ENCODE assay signal across 7 mouse cellular contexts in the genomic region with DNA sequence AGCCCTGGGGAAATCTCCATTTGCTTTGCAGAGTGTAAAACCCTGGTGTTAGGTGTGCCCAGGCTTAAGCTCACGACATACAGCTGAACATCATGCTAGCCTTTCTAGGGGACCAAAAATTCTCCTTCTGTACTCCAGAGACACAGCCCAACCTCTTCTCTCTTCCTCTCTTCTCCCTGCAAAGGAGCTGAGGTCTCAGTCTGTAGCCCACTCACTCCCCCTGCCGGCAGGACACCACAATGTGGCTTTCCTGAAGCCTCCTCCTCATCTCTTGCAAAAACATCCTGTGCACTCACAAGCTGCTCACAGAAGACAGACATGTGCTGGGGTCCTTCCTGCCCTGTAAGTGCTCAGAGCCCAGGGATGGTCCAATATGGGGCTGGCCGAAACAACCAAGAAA. TPM values are rescaled to one million over a fixed set of nuclear protein-coding genes. Genes with fewer than 3 reads are reported as not detected.
DNase-seq lines count a peak whose midpoint lies in the region; ATAC-seq and TF ChIP-seq lines count a peak whose summit lies in the region.

No protein-coding gene starts in this region.

- H3K9ac ChIP-seq in forebrain, embryonic 16.5 days (replicated peaks; ENCODE audit: low read depth, low read length) = no peak overlapping the region
- H3K9ac ChIP-seq in hindbrain, embryonic 15.5 days = no peak overlapping the region

- no peaks in the 10 kb centered on the region for H3K4me1 ChIP-seq in forebrain, embryonic 16.5 days (replicated peaks; ENCODE audit: control insufficient read depth, insufficient read depth, low read length)
- no peaks in the 10 kb centered on the region for H3K4me1 ChIP-seq in hindbrain, embryonic 15.5 days (replicated peaks)

- peak; percentile 80 for TF ChIP-seq CTCF in left cerebral cortex, adult 2 months (IDR thresholded peaks at IDR 0.05)

- H3K9me3 ChIP-seq in forebrain, embryonic 16.5 days (ENCODE audit: control insufficient read depth, low read length) = no peaks in the 10 kb centered on the region
- H3K9me3 ChIP-seq in hindbrain, embryonic 15.5 days = no peaks in the 10 kb centered on the region

- no peak overlapping the region for H3K27ac ChIP-seq in forebrain, embryonic 16.5 days (ENCODE audit: low read length)
- no peak overlapping the region for H3K27ac ChIP-seq in hindbrain, embryonic 15.5 days (replicated peaks)
- H3K27ac ChIP-seq in left cerebral cortex, adult 2 months = no peak overlapping the region

- peak; percentile 70 for ATAC-seq in forebrain, embryonic 16.5 days
- peak; percentile 38; the same call in 1 of the 2 replicates for ATAC-seq in hindbrain, embryonic 15.5 days (ENCODE audit: low FRiP score, low read depth)

- H3K36me3 ChIP-seq in forebrain, embryonic 16.5 days (ENCODE audit: control insufficient read depth, insufficient read depth) = peaks cover 23% of the 10 kb centered on the region
- peaks cover 52% of the 10 kb centered on the region for H3K36me3 ChIP-seq in hindbrain, embryonic 15.5 days

- DNase-seq in R1 (ENCODE audit: low read depth, low spot score) = peak; percentile 71
- peak; percentile 57 for DNase-seq in cerebellum, adult 11 months
- peak; percentile 69 to 79 for DNase-seq in left cerebral cortex, adult 2 months (ENCODE audit: extremely low spot score in 1 of 2, low spot score in 2 of 2)
- peak; percentile 71 for DNase-seq in mesoderm, embryonic 11.5 days (ENCODE audit: low read depth, low spot score)
- peak; percentile 47 for DNase-seq in skeletal muscle tissue, adult 2 months (ENCODE audit: low read depth, low spot score)

- no peak overlapping the region for H3K4me2 ChIP-seq in forebrain, embryonic 16.5 days (ENCODE audit: low read length)
- no peak overlapping the region for H3K4me2 ChIP-seq in hindbrain, embryonic 15.5 days

- 35% methylated on average over 3 of the region's 3 CpGs for WGBS in forebrain, embryonic 16.5 days
- 36% methylated on average over 3 of the region's 3 CpGs for WGBS in hindbrain, embryonic 15.5 days

- H3K4me3 ChIP-seq in forebrain, embryonic 16.5 days (replicated peaks; ENCODE audit: low read length) = no peak overlapping the region
- no peak overlapping the region for H3K4me3 ChIP-seq in hindbrain, embryonic 15.5 days
- H3K4me3 ChIP-seq in left cerebral cortex, adult 2 months = no peak overlapping the region

- intact Hi-C loops in left cerebral cortex, adult 2 months (cut with DNase I) = loop anchor here (2.0 to 5.0 kb wide), 3 partner anchors 100 to 185 kb away; a partner anchor contains a TSS

- H3K27me3 ChIP-seq in forebrain, embryonic 16.5 days (replicated peaks; ENCODE audit: control insufficient read depth, insufficient read depth, low read length) = no peaks in the 10 kb centered on the region
- H3K27me3 ChIP-seq in hindbrain, embryonic 15.5 days = no peaks in the 10 kb centered on the region

RNA-seq across cellular contexts. Expression of a gene that starts 27.1 kb away (rescaled TPM):
- polyA plus RNA-seq in forebrain, embryonic 16.5 days (2015; fragmentation: Nextera tagmentation; extraction: Ambion mirVana) = 0.46 and 0.70 TPM in 2 replicates
- 2.1 and 3.3 TPM in 2 replicates for polyA plus RNA-seq in hindbrain, embryonic 15.5 days (2015; fragmentation: Nextera tagmentation; extraction: Ambion mirVana)
- 1 to 10 TPM in 1 of 2 experiments, under 1 TPM in 1; 1.00 to 1.1 TPM for total RNA-seq in left cerebral cortex, adult 2 months (2021)
